Mouse (Mus musculus) layer of hippocampus, adult 8-10 months (tissue): ENCODE data around the gene Pcx. TPM values are rescaled to one million over a fixed set of nuclear protein-coding genes. Genes with fewer than 3 reads are reported as not detected.

Experiments
- DNase-seq, 2 experiments: peaks; one replicate each; pipeline ENCODE4 v3.0.0; 2022; ENCODE audit warnings: low spot score in 2 of 2
- microRNA-seq, 2 experiments: library from miRNA; unstranded; fragments of <30 nt; microRNA quantifications; one replicate each; pipeline ENCODE4 v1.2.0; 2022
- total RNA-seq, 4 experiments: library from RNA; stranded (reverse); gene quantifications; 2 replicates each; pipeline ENCODE4 v1.2.4; 2022

Pcx gene
- total RNA-seq, 4 experiments from 2014 or later = 64.5 to 72.7 (median 68.1) TPM

DNA sequence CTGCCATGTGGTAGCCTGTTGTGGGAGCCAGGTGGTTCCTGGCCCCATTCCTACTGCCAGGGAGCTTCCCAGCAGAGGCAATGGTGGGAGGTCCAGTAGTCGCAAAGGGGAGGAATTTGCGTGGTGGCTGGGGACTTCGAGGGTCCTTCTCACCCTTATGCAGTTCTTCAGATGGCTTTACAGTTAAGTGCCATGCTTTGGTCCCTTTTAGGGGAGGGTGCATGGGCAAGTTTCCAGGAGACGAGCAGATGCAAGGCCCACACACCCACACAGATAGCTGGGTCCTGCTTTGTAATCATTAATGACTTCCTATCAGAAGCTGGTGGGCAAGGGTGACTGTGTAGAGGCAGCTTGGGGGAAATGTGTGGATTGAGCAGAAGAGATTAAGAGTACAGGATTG is 106.3 kb downstream of the Pcx start:
- DNase-seq = no peak

- DNase-seq = no peak
Observed at GRCm38 (mm10) chr19:4618183-4618582, 107.9 kb downstream of the Pcx start.

DNA sequence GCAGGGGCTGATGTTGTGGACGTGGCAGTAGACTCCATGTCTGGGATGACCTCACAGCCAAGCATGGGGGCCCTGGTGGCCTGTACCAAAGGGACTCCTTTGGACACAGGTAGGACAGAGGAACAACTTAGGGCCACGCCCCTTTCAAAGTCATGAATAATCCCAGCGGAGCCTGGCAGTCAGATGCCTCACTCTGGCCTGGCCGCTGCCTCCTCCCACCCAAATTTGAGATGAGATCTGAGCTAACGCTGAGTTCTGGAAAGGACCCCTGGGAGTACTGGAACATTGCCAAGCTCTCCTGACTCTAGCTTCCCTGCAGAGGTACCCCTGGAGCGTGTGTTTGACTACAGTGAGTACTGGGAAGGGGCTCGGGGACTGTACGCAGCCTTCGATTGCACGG is 109.2 kb downstream of the Pcx start:
- DNase-seq = no peak

DNA sequence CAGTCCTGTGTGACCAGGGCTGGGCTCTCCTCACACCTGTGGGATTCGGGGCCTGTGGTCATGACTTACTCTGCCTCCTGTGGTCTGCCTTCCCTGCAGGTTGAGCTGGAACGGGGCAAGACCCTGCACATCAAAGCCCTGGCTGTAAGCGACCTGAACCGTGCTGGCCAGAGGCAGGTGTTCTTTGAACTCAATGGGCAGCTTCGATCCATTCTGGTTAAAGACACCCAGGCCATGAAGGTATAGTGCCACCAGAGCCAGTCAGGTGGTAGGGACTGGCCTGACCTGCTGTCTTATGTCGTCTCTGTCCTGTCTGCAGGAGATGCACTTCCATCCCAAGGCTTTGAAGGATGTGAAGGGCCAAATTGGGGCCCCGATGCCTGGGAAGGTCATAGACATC is 110.4 kb downstream of the Pcx start:
- DNase-seq = no peak

DNA sequence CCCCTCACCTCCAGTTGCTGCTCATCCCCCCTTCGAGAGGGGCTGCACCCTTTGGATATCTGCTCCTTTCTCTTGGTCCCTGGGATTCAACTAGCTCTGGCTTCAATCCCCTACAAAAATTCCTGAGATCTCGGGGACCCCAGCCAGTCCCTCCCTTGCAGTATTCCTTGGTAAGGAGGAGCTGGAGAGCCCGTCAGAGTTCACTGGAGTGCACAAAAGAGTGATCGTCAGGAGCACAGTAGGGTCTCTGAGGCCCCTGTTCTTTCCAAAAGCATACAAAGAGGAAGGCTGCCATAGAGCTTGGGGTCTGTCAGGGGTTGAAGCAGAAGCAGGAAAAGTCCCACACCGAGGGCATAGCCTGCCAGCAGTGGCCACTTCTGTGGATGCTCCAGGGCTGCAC is 112.5 kb downstream of the Pcx start:
- no peak for DNase-seq

GRCm38 (mm10) chr19:4623419-4623818 is 113.1 kb downstream of the Pcx start:
- DNase-seq = no peak

- no peak for DNase-seq
Observed at GRCm38 (mm10) chr19:4624006-4624405, 113.7 kb downstream of the Pcx start.

GRCm38 (mm10) chr19:4624406-4625178 is 114.3 kb downstream of the Pcx start:
- no peak for DNase-seq

DNA sequence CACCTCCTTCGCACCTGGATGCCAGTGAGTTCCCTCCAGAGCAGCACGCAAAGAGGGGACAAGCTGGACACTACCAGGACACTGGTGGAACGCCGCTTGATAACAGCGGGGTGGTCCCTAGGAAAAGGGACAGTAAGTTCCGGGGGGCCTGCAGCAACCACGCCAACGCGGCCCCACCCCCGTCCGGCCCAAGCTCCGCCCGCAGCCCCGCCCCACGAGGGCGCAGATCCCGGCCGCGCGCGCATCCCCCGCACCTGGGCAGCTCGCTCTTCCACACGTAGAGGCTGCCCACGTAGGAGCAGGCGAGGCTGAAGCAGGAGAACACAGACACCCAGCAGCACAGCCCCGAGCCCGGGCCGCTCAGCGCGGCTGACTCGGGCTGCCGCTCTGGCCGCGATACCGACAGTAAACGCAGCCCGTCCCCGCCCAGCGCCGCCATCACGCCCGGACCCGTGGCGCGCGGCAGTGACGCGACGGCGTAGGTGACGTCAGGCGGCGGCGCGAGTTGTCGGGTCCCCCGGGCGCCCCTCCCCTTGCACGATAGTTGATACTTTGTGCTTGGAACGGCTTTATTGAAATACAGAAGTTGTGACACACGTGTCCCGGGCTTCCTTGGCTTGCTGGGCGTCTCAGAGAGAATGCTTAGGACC is 115.0 kb downstream of the Pcx start, which contains the start of gene Rce1:
Gene Rce1, minus strand, starts transcription at position 463 of the 650 bp plus-strand sequence.
- DNase-seq = peak in 1 of 2 experiments; percentile 88

DNA sequence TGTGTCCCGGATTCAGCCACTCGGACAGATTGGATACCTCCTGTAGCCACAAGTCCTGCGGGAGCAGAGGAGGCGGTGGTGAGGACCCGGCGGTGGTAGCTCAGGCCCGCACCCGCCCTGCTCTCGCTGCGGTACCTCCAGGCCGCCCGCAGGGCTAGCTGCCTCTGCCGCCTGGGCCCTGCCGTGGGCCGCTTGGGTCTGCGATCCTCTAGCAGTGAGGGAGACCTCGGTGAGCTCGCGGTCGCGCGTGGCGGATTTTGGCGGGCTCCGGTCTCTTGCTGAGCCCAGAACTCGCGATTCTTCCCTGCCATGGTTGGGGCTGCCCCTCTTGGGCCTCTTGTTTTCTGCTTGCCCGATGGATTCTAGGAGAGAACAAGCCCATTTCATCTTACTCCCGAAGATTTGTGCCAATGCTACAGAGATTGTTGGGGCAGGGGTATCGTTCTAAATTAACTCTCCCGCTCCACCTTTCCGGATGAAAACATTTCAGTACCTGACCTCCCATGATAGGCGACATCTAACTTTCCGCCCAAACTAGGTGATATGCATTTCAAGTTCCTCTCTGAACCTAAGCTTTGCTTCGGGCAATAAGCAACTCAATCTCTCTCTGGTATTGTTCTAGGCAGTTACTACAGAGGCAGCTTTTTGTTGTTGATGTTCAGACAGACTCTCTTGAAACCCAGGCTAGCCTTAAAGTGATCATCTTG is 115.7 kb downstream of the Pcx start:
- no peak for DNase-seq

GRCm38 (mm10) chr19:4628819-4629218 is 118.5 kb downstream of the Pcx start:
- DNase-seq = peak in 1 of 2 experiments; percentile 68

DNA sequence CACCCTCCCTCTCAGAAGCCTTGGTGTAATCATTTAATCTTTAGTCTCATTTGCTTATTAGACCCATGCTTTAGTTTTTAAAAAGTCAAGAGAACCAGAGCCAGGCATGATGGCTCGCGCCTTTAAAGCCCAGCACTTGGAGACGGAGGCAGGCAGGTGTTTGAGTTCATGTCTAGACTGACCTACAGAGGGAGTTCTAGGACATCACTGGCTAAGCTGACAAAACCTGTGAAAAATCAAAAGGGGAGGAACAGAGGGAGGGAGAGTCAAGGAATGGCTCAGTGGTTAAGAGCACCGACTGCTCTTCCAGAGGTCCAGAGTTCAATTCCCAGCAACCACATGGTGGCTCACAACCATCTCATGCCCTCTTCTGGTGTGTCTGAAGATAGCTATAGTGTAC is 125.7 kb downstream of the Pcx start:
- no peak for DNase-seq

GRCm38 (mm10) chr19:4644271-4644670 is 134.0 kb downstream of the Pcx start:
- peak in 1 of 2 experiments; percentile 86 for DNase-seq

GRCm38 (mm10) chr19:4646917-4647492 is 136.7 kb downstream of the Pcx start:
- DNase-seq = peak; percentile 32 to 53

DNA sequence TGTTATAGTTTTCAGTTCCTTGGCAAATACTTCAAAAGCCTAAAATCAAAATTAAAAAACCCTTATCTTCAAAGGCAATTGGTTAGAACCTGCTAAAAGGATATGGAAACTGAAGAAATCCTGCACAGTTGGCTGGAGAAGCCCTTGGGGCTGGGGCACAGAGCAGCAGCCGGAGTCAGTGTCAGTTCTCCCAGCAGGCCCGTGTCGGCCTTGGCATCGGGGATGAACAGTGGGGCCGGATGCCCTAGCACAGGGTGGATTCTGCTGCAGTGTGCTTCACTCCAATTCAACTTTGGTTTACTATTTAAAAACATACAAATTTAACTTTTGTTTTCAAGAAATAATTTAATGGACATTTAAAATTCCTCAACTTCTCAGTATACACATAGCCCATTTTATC is 147.9 kb downstream of the Pcx start:
- DNase-seq = no peak

DNA sequence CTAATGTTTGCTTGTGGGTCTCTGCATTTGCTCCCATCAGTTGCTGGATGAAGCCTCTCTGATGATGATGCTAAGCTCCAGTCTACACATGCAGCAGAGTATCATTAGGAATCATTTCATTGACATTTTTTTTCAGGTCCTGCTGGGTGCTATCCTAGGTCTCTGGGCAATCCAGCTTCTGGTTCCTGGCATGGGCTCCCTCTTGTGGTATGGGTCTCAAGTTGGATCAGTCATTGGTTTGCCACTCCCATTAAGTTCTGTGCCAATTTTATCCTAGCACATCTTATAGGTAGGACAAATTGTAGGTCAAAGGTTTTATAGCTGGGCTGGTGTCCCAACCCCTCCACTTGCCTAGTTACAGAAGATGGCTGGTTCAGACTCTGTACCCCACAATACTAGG is 156.5 kb downstream of the Pcx start:
- DNase-seq = no peak

- DNase-seq = no peak
Observed at GRCm38 (mm10) chr19:4670776-4671175, 160.5 kb downstream of the Pcx start.

Small RNAs within 50 kb of the gene (microRNA-seq; reads per million reads assigned to microRNA genes)
- gene Mir6986 = 6.1 to 6.7 reads per million in 2 experiments

Other genes with a start within 250 kb of the Pcx start
- 10 to 100 TPM; 64.8 to 79.5 (median 68.0) TPM for gene Ssh3, start 241.3 kb upstream of the Pcx start, total RNA-seq
- gene Ankrd13d, start 227.3 kb upstream of the Pcx start, total RNA-seq = 10 to 100 TPM; 60.3 to 77.2 (median 67.3) TPM
- 100 to 1,000 TPM; 174 to 191 (median 186) TPM for gene Grk2, start 204.2 kb upstream of the Pcx start, total RNA-seq
- 10 to 100 TPM; 79.2 to 87.3 (median 84.4) TPM for gene Kdm2a, start 112.2 kb upstream of the Pcx start, total RNA-seq
- gene Rhod, start 71.0 kb upstream of the Pcx start, total RNA-seq = 1 to 10 TPM in 1 of 4 experiments, under 1 TPM in 3; 0.74 to 1.1 (median 0.85) TPM
- gene Syt12, start 33.0 kb upstream of the Pcx start, total RNA-seq = 10 to 100 TPM; 29.2 to 31.3 (median 30.2) TPM
- gene 2010003K11Rik, start 11.9 kb upstream of the Pcx start, total RNA-seq = not detected
- gene Lrfn4, start 105.2 kb downstream of the Pcx start, total RNA-seq = 10 to 100 TPM; 31.0 to 34.7 (median 32.0) TPM
- 10 to 100 TPM; 22.7 to 26.4 (median 22.7) TPM for gene Rce1, start 115.2 kb downstream of the Pcx start, total RNA-seq
- 1 to 10 TPM; 1.2 to 2.0 (median 1.8) TPM for gene Gm960, start 188.2 kb downstream of the Pcx start, total RNA-seq
- 100 to 1,000 TPM; 475 to 555 (median 513) TPM for gene Sptbn2, start 200.7 kb downstream of the Pcx start, total RNA-seq
- 10 to 100 TPM; 14.6 to 20.0 (median 17.2) TPM for gene Rbm4b, start 246.0 kb downstream of the Pcx start, total RNA-seq